Mouse (Mus musculus): ENCODE measurements around the gene Traf3. TPM values are rescaled to one million over a fixed set of nuclear protein-coding genes. Genes with fewer than 3 reads are reported as not detected.

Traf3 gene
- polyA plus RNA-seq, 1 experiment, result 12.2 TPM

GRCm38 (mm10) chr12:111186986-111187385, 20.8 kb downstream of the Traf3 start:
- no peaks in the 10 kb centered on the region for H3K36me3 ChIP-seq (ENCODE audit: control insufficient read depth, insufficient read depth, low read length)
- no peaks in the 10 kb centered on the region for H3K4me1 ChIP-seq (ENCODE audit: control insufficient read depth, insufficient read depth, low read length)
- 83% methylated on average over 3 of the region's 3 CpGs for WGBS
- TF ChIP-seq POLR2A (IDR thresholded peaks at IDR 0.05; ENCODE audit: low read depth, low read length) (no peak), CTCF (conservative IDR thresholded peaks at IDR 0.05; ENCODE audit: insufficient read depth, insufficient read length, low read depth, low read length) (no peak)
- no peak overlapping the region for H3K4me3 ChIP-seq (ENCODE audit: insufficient read depth, low read depth, low read length)
- no peaks in the 10 kb centered on the region for H3K27me3 ChIP-seq (replicated peaks; ENCODE audit: control insufficient read depth, insufficient read depth, low read length)
- no peak for DNase-seq
- H3K27ac ChIP-seq (ENCODE audit: insufficient read depth, low read depth, low read length), result no peak overlapping the region

- H3K27ac ChIP-seq (ENCODE audit: insufficient read depth, low read depth, low read length), result no peak overlapping the region
- 84% methylated on average over 4 of the region's 4 CpGs for WGBS
- no peak overlapping the region for H3K4me3 ChIP-seq (ENCODE audit: insufficient read depth, low read depth, low read length)
- H3K27me3 ChIP-seq (replicated peaks; ENCODE audit: control insufficient read depth, insufficient read depth, low read length), result no peaks in the 10 kb centered on the region
- H3K4me1 ChIP-seq (ENCODE audit: control insufficient read depth, insufficient read depth, low read length), result no peaks in the 10 kb centered on the region
- DNase-seq, result no peak
- TF ChIP-seq POLR2A (IDR thresholded peaks at IDR 0.05; ENCODE audit: low read depth, low read length) (no peak), CTCF (conservative IDR thresholded peaks at IDR 0.05; ENCODE audit: insufficient read depth, insufficient read length, low read depth, low read length) (no peak)
- no peaks in the 10 kb centered on the region for H3K36me3 ChIP-seq (ENCODE audit: control insufficient read depth, insufficient read depth, low read length)
Measured at GRCm38 (mm10) chr12:111188295-111188694, 22.1 kb downstream of the Traf3 start.

DNA sequence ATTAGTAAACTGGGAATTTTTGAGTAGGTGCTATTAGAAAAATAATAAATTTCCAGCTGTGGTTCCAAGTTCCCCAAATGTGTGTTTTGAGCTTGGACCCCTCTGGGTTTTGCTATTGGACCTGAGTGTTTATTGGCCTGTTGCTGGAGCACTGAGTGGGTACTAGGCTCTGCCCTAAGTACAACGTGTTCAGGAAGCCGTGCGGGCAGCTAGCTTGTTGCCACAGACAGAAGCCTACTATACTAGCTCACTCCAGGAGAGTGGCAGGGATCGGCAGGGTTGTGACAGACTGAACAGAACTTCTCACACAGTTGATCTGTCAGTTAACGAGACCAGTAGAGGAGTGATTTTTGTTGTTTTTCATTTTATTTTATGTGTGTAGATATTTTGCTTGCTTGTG, 24.2 kb downstream of the Traf3 start:
- DNase-seq, result no peak
- Histone ChIP-seq H3K4me1 (ENCODE audit: control insufficient read depth, insufficient read depth, low read length) (no peaks in the 10 kb centered on the region), H3K36me3 (ENCODE audit: control insufficient read depth, insufficient read depth, low read length) (no peaks in the 10 kb centered on the region), H3K27me3 (replicated peaks; ENCODE audit: control insufficient read depth, insufficient read depth, low read length) (no peaks in the 10 kb centered on the region), H3K4me3 (ENCODE audit: insufficient read depth, low read depth, low read length) (no peak overlapping the region), H3K27ac (ENCODE audit: insufficient read depth, low read depth, low read length) (no peak overlapping the region)
- WGBS, result 85% methylated on average over 5 of the region's 5 CpGs
- TF ChIP-seq CTCF (conservative IDR thresholded peaks at IDR 0.05; ENCODE audit: insufficient read depth, insufficient read length, low read depth, low read length) (no peak), POLR2A (IDR thresholded peaks at IDR 0.05; ENCODE audit: low read depth, low read length) (no peak)

DNA sequence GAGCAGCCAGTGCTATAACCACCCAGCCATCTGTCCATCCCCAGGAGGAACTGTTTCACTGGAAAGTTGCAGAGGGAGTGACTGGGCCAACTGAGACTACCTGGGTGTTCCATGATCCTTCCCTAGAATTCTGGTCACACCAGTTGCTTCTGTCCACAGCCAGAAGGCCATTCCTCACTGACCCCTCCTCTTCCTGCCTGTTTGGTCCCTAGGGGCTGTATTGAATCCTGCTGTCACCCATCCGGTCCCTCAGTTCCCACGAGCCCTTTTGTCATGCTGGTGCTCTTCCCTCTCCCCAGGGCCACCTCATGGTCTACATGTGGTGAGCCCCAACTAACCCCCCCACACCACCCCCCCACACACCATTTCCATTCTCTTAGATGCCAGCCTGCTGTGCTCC, 24.7 kb downstream of the Traf3 start:
- Histone ChIP-seq H3K4me3 (ENCODE audit: insufficient read depth, low read depth, low read length) (no peak overlapping the region), H3K4me1 (ENCODE audit: control insufficient read depth, insufficient read depth, low read length) (no peaks in the 10 kb centered on the region), H3K36me3 (ENCODE audit: control insufficient read depth, insufficient read depth, low read length) (no peaks in the 10 kb centered on the region), H3K27me3 (replicated peaks; ENCODE audit: control insufficient read depth, insufficient read depth, low read length) (no peaks in the 10 kb centered on the region), H3K27ac (ENCODE audit: insufficient read depth, low read depth, low read length) (no peak overlapping the region)
- 58% methylated on average over 2 of the region's 2 CpGs for WGBS
- TF ChIP-seq CTCF (conservative IDR thresholded peaks at IDR 0.05; ENCODE audit: insufficient read depth, insufficient read length, low read depth, low read length), result no peak
- no peak for TF ChIP-seq POLR2A (IDR thresholded peaks at IDR 0.05; ENCODE audit: low read depth, low read length)
- peak; percentile 32 for DNase-seq

- DNase-seq, result no peak
Measured at GRCm38 (mm10) chr12:111192777-111193176, 26.6 kb downstream of the Traf3 start.

DNA sequence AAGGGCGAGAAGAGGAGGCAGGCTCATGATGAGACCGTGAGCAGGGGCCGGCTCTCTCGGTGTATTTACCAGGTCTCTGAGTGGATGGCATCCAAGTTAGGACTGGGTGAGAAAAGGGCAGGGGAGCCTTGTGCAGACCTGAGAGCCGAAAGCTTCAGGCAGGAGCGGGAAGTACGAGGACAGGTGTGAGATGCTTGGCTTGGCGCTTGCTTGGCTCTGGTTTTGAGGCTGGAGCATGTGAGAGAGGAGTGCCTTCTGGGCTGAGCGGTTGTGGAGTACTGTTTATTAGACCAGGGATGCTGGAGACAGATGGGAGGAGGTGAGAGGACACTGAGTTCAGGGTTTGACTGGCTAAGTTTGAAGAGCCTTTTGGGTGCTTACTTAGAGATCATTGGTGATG, 27.2 kb downstream of the Traf3 start:
- H3K36me3 ChIP-seq (ENCODE audit: control insufficient read depth, insufficient read depth, low read length), result no peaks in the 10 kb centered on the region
- 73% methylated on average over 9 of the region's 9 CpGs for WGBS

More at GRCm38 (mm10) chr12:111192777-111193176, 26.6 kb downstream of the Traf3 start:
- H3K27ac ChIP-seq (ENCODE audit: insufficient read depth, low read depth, low read length), result no peak overlapping the region
- no peaks in the 10 kb centered on the region for H3K36me3 ChIP-seq (ENCODE audit: control insufficient read depth, insufficient read depth, low read length)
- TF ChIP-seq CTCF (conservative IDR thresholded peaks at IDR 0.05; ENCODE audit: insufficient read depth, insufficient read length, low read depth, low read length) (no peak), POLR2A (IDR thresholded peaks at IDR 0.05; ENCODE audit: low read depth, low read length) (no peak)
- no peaks in the 10 kb centered on the region for H3K27me3 ChIP-seq (replicated peaks; ENCODE audit: control insufficient read depth, insufficient read depth, low read length)
- no peak overlapping the region for H3K4me3 ChIP-seq (ENCODE audit: insufficient read depth, low read depth, low read length)
- 80% methylated on average over 6 of the region's 6 CpGs for WGBS
- no peaks in the 10 kb centered on the region for H3K4me1 ChIP-seq (ENCODE audit: control insufficient read depth, insufficient read depth, low read length)

DNA sequence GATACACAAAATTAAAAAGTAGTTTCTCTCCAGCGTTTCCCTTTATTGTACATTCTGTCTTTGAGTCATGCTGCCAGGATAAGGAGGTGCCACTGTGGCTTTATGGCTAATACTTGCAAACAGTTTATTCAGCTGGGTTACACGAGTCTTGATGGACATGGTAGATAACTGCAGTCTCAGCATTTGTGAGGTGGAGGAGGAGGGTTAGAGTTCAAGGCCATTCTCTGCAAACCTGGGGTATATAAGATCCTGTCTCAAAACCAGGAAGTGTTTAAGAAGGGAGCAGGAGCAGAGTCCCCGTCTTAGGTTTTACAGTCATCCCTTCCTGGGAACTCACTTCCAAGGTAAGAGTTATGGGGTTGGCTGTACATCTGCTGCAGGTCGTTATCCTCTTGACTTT, 30.4 kb downstream of the Traf3 start:
- TF ChIP-seq CTCF (conservative IDR thresholded peaks at IDR 0.05; ENCODE audit: insufficient read depth, insufficient read length, low read depth, low read length) (no peak), POLR2A (IDR thresholded peaks at IDR 0.05; ENCODE audit: low read depth, low read length) (no peak)
- Histone ChIP-seq H3K4me1 (ENCODE audit: control insufficient read depth, insufficient read depth, low read length) (no peaks in the 10 kb centered on the region), H3K27ac (ENCODE audit: insufficient read depth, low read depth, low read length) (no peak overlapping the region), H3K27me3 (replicated peaks; ENCODE audit: control insufficient read depth, insufficient read depth, low read length) (no peaks in the 10 kb centered on the region), H3K36me3 (ENCODE audit: control insufficient read depth, insufficient read depth, low read length) (no peaks in the 10 kb centered on the region), H3K4me3 (ENCODE audit: insufficient read depth, low read depth, low read length) (no peak overlapping the region)
- 59% methylated on average over 4 of the region's 4 CpGs for WGBS
- no peak for DNase-seq

More for the DNA sequence above, 27.2 kb downstream of the Traf3 start:
- no peak overlapping the region for H3K27ac ChIP-seq (ENCODE audit: insufficient read depth, low read depth, low read length)
- DNase-seq, result no peak
- TF ChIP-seq POLR2A (IDR thresholded peaks at IDR 0.05; ENCODE audit: low read depth, low read length) (no peak), CTCF (conservative IDR thresholded peaks at IDR 0.05; ENCODE audit: insufficient read depth, insufficient read length, low read depth, low read length) (no peak)
- H3K4me3 ChIP-seq (ENCODE audit: insufficient read depth, low read depth, low read length), result no peak overlapping the region
- H3K4me1 ChIP-seq (ENCODE audit: control insufficient read depth, insufficient read depth, low read length), result no peaks in the 10 kb centered on the region
- no peaks in the 10 kb centered on the region for H3K27me3 ChIP-seq (replicated peaks; ENCODE audit: control insufficient read depth, insufficient read depth, low read length)

- no peaks in the 10 kb centered on the region for H3K27me3 ChIP-seq (replicated peaks; ENCODE audit: control insufficient read depth, insufficient read depth, low read length)
- H3K4me3 ChIP-seq (ENCODE audit: insufficient read depth, low read depth, low read length), result no peak overlapping the region
- H3K4me1 ChIP-seq (ENCODE audit: control insufficient read depth, insufficient read depth, low read length), result no peaks in the 10 kb centered on the region
- H3K27ac ChIP-seq (ENCODE audit: insufficient read depth, low read depth, low read length), result no peak overlapping the region
- no peaks in the 10 kb centered on the region for H3K36me3 ChIP-seq (ENCODE audit: control insufficient read depth, insufficient read depth, low read length)
- WGBS, result 78% methylated on average over 10 of the region's 10 CpGs
- TF ChIP-seq CTCF (conservative IDR thresholded peaks at IDR 0.05; ENCODE audit: insufficient read depth, insufficient read length, low read depth, low read length) (no peak), POLR2A (IDR thresholded peaks at IDR 0.05; ENCODE audit: low read depth, low read length) (no peak)
- DNase-seq, result no peak
Measured at GRCm38 (mm10) chr12:111203076-111203475, 36.9 kb downstream of the Traf3 start.
